Mouse (Mus musculus) kidney, adult 2 months (tissue): ENCODE results near the gene Kcnmb3. TPM values are rescaled to one million over a fixed set of nuclear protein-coding genes. Genes with fewer than 3 reads are reported as not detected.
A peak's percentile ranks its signal among the peaks of the same experiment; 100 is the strongest.

Source experiments
- DNase-seq: peaks from one replicate; pipeline ENCODE4 v3.0.0; 2021
- H3K27ac ChIP-seq: fragments of 200-500 bp; 2 replicates; pipeline ENCODE4 v1.5.1; 2012; ENCODE audit warnings: low read depth, low read length, control low read depth, inconsistent platforms; ENCODE audit not compliant: insufficient read depth
- H3K27me3 ChIP-seq: fragments of 200-500 bp; replicated peaks from 2 replicates; pipeline ENCODE4 v1.6.1; 2012; ENCODE audit warnings: mild to moderate bottlenecking, moderate library complexity, low read length, inconsistent platforms; ENCODE audit not compliant: control insufficient read depth, insufficient read depth
- H3K36me3 ChIP-seq: fragments of 200-500 bp; 2 replicates; pipeline ENCODE4 v1.6.1; 2012; ENCODE audit warnings: mild to moderate bottlenecking, moderate library complexity, low read length, inconsistent platforms; ENCODE audit not compliant: control insufficient read depth, insufficient read depth
- H3K4me1 ChIP-seq: fragments of 200-500 bp; 2 replicates; pipeline ENCODE4 v1.6.1; 2011; ENCODE audit warnings: low read length; ENCODE audit not compliant: control insufficient read depth, insufficient read depth
- H3K4me3 ChIP-seq: fragments of 200-500 bp; 2 replicates; pipeline ENCODE4 v1.5.1; 2011; ENCODE audit warnings: mild to moderate bottlenecking, low read depth, low read length, control low read depth; ENCODE audit not compliant: insufficient read depth
- CTCF ChIP-seq: fragments of 200-500 bp; conservative IDR thresholded peaks from 2 replicates; pipeline ENCODE4 v1.5.1; 2011; ENCODE audit warnings: low read depth, mild to moderate bottlenecking, control low read depth, low read length, moderate library complexity, mixed read lengths; ENCODE audit not compliant: insufficient read depth, insufficient read length
- POLR2A ChIP-seq: fragments of 200-500 bp; IDR thresholded peaks from one replicate; pipeline ENCODE4 v1.6.1; 2011; ENCODE audit warnings: low read depth, low read length, control low read depth
- WGBS: fragments of 180-500 bp; shearing (Covaris S2); methylation state at CpG from one replicate; pipeline ENCODE4 v1.1.7; 2018; 5-methylcytosine and 5-hydroxymethylcytosine counted together
- polyA plus RNA-seq: library from polyadenylated mRNA; depleted of rRNA; stranded (reverse); fragments of >200 nt; gene quantifications from 2 replicates; pipeline ENCODE4 v1.2.3, GENCODE M21; 2012; rRNA removed

The Kcnmb3 gene
- polyA plus RNA-seq, 1 experiment, result 0.05 TPM

GRCm38 (mm10) chr3:32428921-32429320 lies 63.1 kb downstream of the Kcnmb3 start:
- peak; percentile 77 for DNase-seq
- Histone ChIP-seq H3K36me3 (no peaks in the 10 kb centered on the region), H3K4me3 (no peak overlapping the region), H3K27me3 (no peaks in the 10 kb centered on the region), H3K4me1 (peaks cover 25% of the 10 kb centered on the region), H3K27ac (no peak overlapping the region)
- WGBS, result 34% methylated on average over 4 of the region's 4 CpGs
- TF ChIP-seq POLR2A, result no peak
- TF ChIP-seq CTCF, result no peak

- 75% methylated on average over 3 of the region's 3 CpGs for WGBS
Observed at GRCm38 (mm10) chr3:32428361-32428760, 63.7 kb downstream of the Kcnmb3 start.

GRCm38 (mm10) chr3:32427695-32428094 lies 64.3 kb downstream of the Kcnmb3 start:
- no peaks in the 10 kb centered on the region for H3K27me3 ChIP-seq
- H3K4me1 ChIP-seq, result peaks cover 19% of the 10 kb centered on the region
- 53% methylated on average over 4 of the region's 4 CpGs for WGBS
- no peak overlapping the region for H3K4me3 ChIP-seq
- no peak for DNase-seq
- no peak for TF ChIP-seq CTCF
- no peak for TF ChIP-seq POLR2A
- H3K36me3 ChIP-seq, result no peaks in the 10 kb centered on the region
- H3K27ac ChIP-seq, result no peak overlapping the region

More at GRCm38 (mm10) chr3:32428361-32428760, 63.7 kb downstream of the Kcnmb3 start:
- no peak for TF ChIP-seq POLR2A
- TF ChIP-seq CTCF, result no peak
- H3K4me1 ChIP-seq, result peaks cover 21% of the 10 kb centered on the region
- no peak for DNase-seq
- no peaks in the 10 kb centered on the region for H3K27me3 ChIP-seq
- no peak overlapping the region for H3K4me3 ChIP-seq
- H3K36me3 ChIP-seq, result no peaks in the 10 kb centered on the region
- peak overlapping the region; percentile 50; the same call in 1 of the 2 replicates for H3K27ac ChIP-seq

Other genes starting within 250 kb of the Kcnmb3 start
- gene Zmat3, start 126.2 kb downstream of the Kcnmb3 start, polyA plus RNA-seq, result 9.5 and 9.9 TPM in 2 replicates
- 7.9 and 10.2 TPM in 2 replicates for gene Pik3ca, start 94.6 kb downstream of the Kcnmb3 start, polyA plus RNA-seq
- gene Zfp639, start 18.0 kb upstream of the Kcnmb3 start, polyA plus RNA-seq, result 19.6 and 20.2 TPM in 2 replicates
- 19.9 and 26.4 TPM in 2 replicates for gene Mfn1, start 37.2 kb upstream of the Kcnmb3 start, polyA plus RNA-seq
- 13.6 and 16.0 TPM in 2 replicates for gene Gnb4, start 124.4 kb upstream of the Kcnmb3 start, polyA plus RNA-seq
- gene Actl6a, start 214.1 kb upstream of the Kcnmb3 start, polyA plus RNA-seq, result 15.4 and 17.8 TPM in 2 replicates
- gene Ndufb5, start 244.8 kb upstream of the Kcnmb3 start, polyA plus RNA-seq, result 450 and 540 TPM in 2 replicates
- 3.7 and 4.4 TPM in 2 replicates for gene Mrpl47, start 245.4 kb upstream of the Kcnmb3 start, polyA plus RNA-seq